In the genomic region with DNA sequence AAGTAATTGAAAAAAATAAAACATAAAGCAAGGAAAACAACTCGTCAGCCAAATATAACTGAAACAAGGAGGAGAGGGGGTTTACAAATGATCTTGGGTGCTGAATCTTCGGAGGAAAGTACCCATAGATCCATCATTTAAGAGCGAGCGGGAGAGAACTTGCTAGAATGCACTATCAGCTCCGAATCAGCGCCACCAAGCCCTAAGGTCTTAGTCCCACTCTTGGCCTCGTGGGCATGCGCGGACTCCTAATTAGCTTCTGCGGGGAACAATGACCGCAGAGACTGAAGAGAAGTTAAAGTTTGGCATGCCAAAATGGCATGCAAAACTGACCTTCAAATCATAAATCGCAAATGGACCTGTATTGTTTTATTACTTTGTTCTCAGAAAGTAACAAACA, we compare ENCODE assay signal across 9 mouse cellular contexts. TPM values are rescaled to one million over a fixed set of nuclear protein-coding genes. Genes with fewer than 3 reads are reported as not detected.
DNase-seq lines count a peak whose midpoint lies in the region; ATAC-seq and TF ChIP-seq lines count a peak whose summit lies in the region.
"Had no signal": no experiment of that assay in that cellular context is flagged by ENCODE, and none has a peak within 500 bp of the region (broad histone marks: within the 10 kb centered on the region; RNA-seq: fewer than 3 reads in every experiment).

No protein-coding gene starts in this region.

- no peaks in the 10 kb centered on the region for H3K36me3 ChIP-seq in heart, embryonic 15.5 days
- H3K36me3 ChIP-seq in ES-Bruce4 (ENCODE audit: control insufficient read depth, insufficient read depth, low read length, poor library complexity, severe bottlenecking): no peaks in the 10 kb centered on the region
- no peaks in the 10 kb centered on the region for H3K36me3 ChIP-seq in forebrain, embryonic 15.5 days
- H3K36me3 ChIP-seq in liver, embryonic 15.5 days (replicated peaks): no peaks in the 10 kb centered on the region

- H3K4me2 ChIP-seq in heart, embryonic 15.5 days: peak overlapping the region; percentile 100
- H3K4me2 ChIP-seq in forebrain, embryonic 15.5 days (replicated peaks): peak overlapping the region; percentile 100
- H3K4me2 ChIP-seq in liver, embryonic 15.5 days: no peak overlapping the region; the same call in 1 of the 2 replicates

- peaks cover 14% of the 10 kb centered on the region for H3K4me1 ChIP-seq in heart, embryonic 15.5 days (replicated peaks)
- no peaks in the 10 kb centered on the region for H3K4me1 ChIP-seq in ES-Bruce4 (ENCODE audit: control insufficient read depth, insufficient read depth, low read length)
- H3K4me1 ChIP-seq in forebrain, embryonic 15.5 days: peaks cover 26% of the 10 kb centered on the region
- H3K4me1 ChIP-seq in liver, embryonic 15.5 days (replicated peaks): peaks cover 17% of the 10 kb centered on the region

- TF ChIP-seq CTCF in ES-Bruce4 (IDR thresholded peaks at IDR 0.05; ENCODE audit: low read depth, low read length): no peak

- peak overlapping the region; percentile 80 for H3K4me3 ChIP-seq in heart, embryonic 15.5 days
- H3K4me3 ChIP-seq in ES-Bruce4 (ENCODE audit: low read depth, low read length): no peak overlapping the region
- peak overlapping the region; percentile 66 for H3K4me3 ChIP-seq in forebrain, embryonic 15.5 days
- H3K4me3 ChIP-seq in liver, embryonic 15.5 days (replicated peaks): peak overlapping the region; percentile 58

- no peak overlapping the region for H3K27ac ChIP-seq in heart, embryonic 15.5 days
- H3K27ac ChIP-seq in ES-Bruce4 (ENCODE audit: insufficient read depth, low read length): no peak overlapping the region
- no peak overlapping the region for H3K27ac ChIP-seq in forebrain, embryonic 15.5 days (replicated peaks)
- no peak overlapping the region for H3K27ac ChIP-seq in liver, embryonic 15.5 days (replicated peaks)

- no peak for TF ChIP-seq POLR2A in ES-Bruce4 (IDR thresholded peaks at IDR 0.05; ENCODE audit: insufficient read depth, low read length)

- 66% methylated on average over 12 of the region's 12 CpGs for WGBS in heart, embryonic 15.5 days
- WGBS in forebrain, embryonic 15.5 days: 27% methylated on average over 12 of the region's 12 CpGs
- 49% methylated on average over 12 of the region's 12 CpGs for WGBS in liver, embryonic 15.5 days (ENCODE audit: insufficient replicate concordance)

- no peaks in the 10 kb centered on the region for H3K9me3 ChIP-seq in heart, embryonic 15.5 days (replicated peaks)
- H3K9me3 ChIP-seq in ES-Bruce4 (replicated peaks; ENCODE audit: control insufficient read depth, insufficient read depth, low read length, poor library complexity, severe bottlenecking): no peaks in the 10 kb centered on the region
- no peaks in the 10 kb centered on the region for H3K9me3 ChIP-seq in forebrain, embryonic 15.5 days
- H3K9me3 ChIP-seq in liver, embryonic 15.5 days (replicated peaks): no peaks in the 10 kb centered on the region

- DNase-seq in heart, adult 8-10 months (ENCODE audit: low spot score): no peak
- no peak for DNase-seq in spleen, postnatal 14 days (ENCODE audit: low spot score in 2 of 2)
- DNase-seq in thymus, adult 18-20 months: no peak
- DNase-seq: right cerebral cortex, adult 18-20 months had no signal

- no peak for TF ChIP-seq EP300 in ES-Bruce4 (IDR thresholded peaks at IDR 0.05; ENCODE audit: insufficient read depth, low read depth, low read length)

- no peak overlapping the region for H3K9ac ChIP-seq in heart, embryonic 15.5 days
- H3K9ac ChIP-seq in ES-Bruce4 (ENCODE audit: low read depth, poor library complexity, severe bottlenecking): peak overlapping the region; percentile 57; the same call in 1 of the 2 replicates
- H3K9ac ChIP-seq in forebrain, embryonic 15.5 days (replicated peaks): no peak overlapping the region
- no peak overlapping the region for H3K9ac ChIP-seq in liver, embryonic 15.5 days

- H3K27me3 ChIP-seq in heart, embryonic 15.5 days: peaks cover 19% of the 10 kb centered on the region
- H3K27me3 ChIP-seq in ES-Bruce4 (ENCODE audit: control insufficient read depth, insufficient read depth, low read length, poor library complexity, severe bottlenecking): no peaks in the 10 kb centered on the region
- no peaks in the 10 kb centered on the region for H3K27me3 ChIP-seq in forebrain, embryonic 15.5 days
- peaks cover 75% of the 10 kb centered on the region for H3K27me3 ChIP-seq in liver, embryonic 15.5 days

- no peak for ATAC-seq in heart, embryonic 15.5 days (replicated peaks; ENCODE audit: insufficient number of reproducible peaks, insufficient read depth, low FRiP score, low read depth)
- ATAC-seq in forebrain, embryonic 15.5 days (replicated peaks): no peak
- ATAC-seq in liver, embryonic 15.5 days (ENCODE audit: insufficient read depth): no peak
- ATAC-seq in CD4-positive, CD25-positive, alpha-beta regulatory T cell, adult 4 months: no peak

RNA-seq across cellular contexts. Expression of a gene that starts 2.2 kb away (rescaled TPM):
- polyA plus RNA-seq in heart, embryonic 15.5 days (2015; fragmentation: Nextera tagmentation; extraction: Ambion mirVana): 65.4 and 69.6 TPM in 2 replicates
- 10 to 100 TPM; 19.9 to 23.5 (median 21.4) TPM for total RNA-seq in heart, adult 8-10 months (2022)
- 37.3 and 39.2 TPM in 2 replicates for polyA plus RNA-seq in ES-Bruce4 (2011; ENCODE audit: insufficient read depth, insufficient read length, low read depth, missing spikeins)
- 83.1 and 88.6 TPM in 2 replicates for polyA plus RNA-seq in forebrain, embryonic 15.5 days (2015; fragmentation: Nextera tagmentation; extraction: Ambion mirVana)
- 11.2 and 11.5 TPM in 2 replicates for polyA plus RNA-seq in liver, embryonic 15.5 days (2015; fragmentation: Nextera tagmentation; extraction: Ambion mirVana)
- 100 to 1,000 TPM; 171 to 233 TPM for polyA plus RNA-seq in CD4-positive, CD25-positive, alpha-beta regulatory T cell, adult 4 months (2017; shearing (Covaris generic))
